Mouse (Mus musculus) midbrain, embryonic 12.5 days (tissue): ENCODE data around the gene Elane. TPM values are rescaled to one million over a fixed set of nuclear protein-coding genes. Genes with fewer than 3 reads are reported as not detected.
A peak's percentile ranks its signal among the peaks of the same experiment; 100 is the strongest.

ENCODE experiments used
- ATAC-seq: fragments of 200-750 bp; cut with Nextera tagmentation; 2 replicates; pipeline ENCODE4 v1.8.0; 2017; ENCODE audit warnings: low read depth, moderate TSS enrichment, moderate library complexity; ENCODE audit not compliant: low FRiP score
- H3K27ac ChIP-seq: fragments of 300-500 bp; sonication (generic); replicated peaks from 2 replicates; pipeline ENCODE4 v1.5.1; 2016; ENCODE audit warnings: mild to moderate bottlenecking
- H3K27me3 ChIP-seq: fragments of 300-500 bp; sonication (generic); 2 replicates; pipeline ENCODE4 v1.6.1; 2016; ENCODE audit warnings: mild to moderate bottlenecking
- H3K36me3 ChIP-seq: fragments of 300-500 bp; sonication (generic); 2 replicates; pipeline ENCODE4 v1.6.1; 2016
- H3K4me1 ChIP-seq: fragments of 300-500 bp; sonication (generic); 2 replicates; pipeline ENCODE4 v1.6.1; 2016
- H3K4me2 ChIP-seq: fragments of 300-500 bp; sonication (generic); replicated peaks from 2 replicates; pipeline ENCODE4 v1.6.1; 2016; ENCODE audit warnings: mild to moderate bottlenecking, moderate library complexity
- H3K4me3 ChIP-seq: fragments of 300-500 bp; sonication (generic); 2 replicates; pipeline ENCODE4 v1.5.1; 2016; ENCODE audit warnings: mild to moderate bottlenecking
- H3K9ac ChIP-seq: fragments of 300-500 bp; sonication (generic); replicated peaks from 2 replicates; pipeline ENCODE4 v1.6.1; 2016; ENCODE audit warnings: mild to moderate bottlenecking, moderate library complexity
- H3K9me3 ChIP-seq: fragments of 300-500 bp; sonication (generic); 2 replicates; pipeline ENCODE4 v1.6.1; 2016; ENCODE audit warnings: mild to moderate bottlenecking
- WGBS: fragments of 180-500 bp; shearing (Covaris S2); methylation state at CpG from one replicate; pipeline ENCODE4 v1.1.7; 2016; 5-methylcytosine and 5-hydroxymethylcytosine counted together
- polyA plus RNA-seq: library from polyadenylated mRNA; unstranded; fragments of >200 nt; fragmentation: Nextera tagmentation; extraction: Ambion mirVana; gene quantifications from 2 replicates; pipeline ENCODE4 v1.2.1, GENCODE M21; 2016

Gene Elane
- polyA plus RNA-seq, 1 experiment from 2014 or later: not detected

GRCm38 (mm10) chr10:79919251-79919849, 33.3 kb downstream of the Elane start:
- no peak for ATAC-seq
- no peaks in the 10 kb centered on the region for H3K9me3 ChIP-seq
- 3% methylated on average over 21 of the region's 21 CpGs for WGBS
- peaks cover 72% of the 10 kb centered on the region for H3K27me3 ChIP-seq
- H3K9ac ChIP-seq: no peak overlapping the region
- no peaks in the 10 kb centered on the region for H3K36me3 ChIP-seq
- H3K27ac ChIP-seq: no peak overlapping the region
- peak overlapping the region; percentile 13; the same call in 1 of the 2 replicates for H3K4me3 ChIP-seq
- peaks cover 54% of the 10 kb centered on the region for H3K4me1 ChIP-seq
- H3K4me2 ChIP-seq: no peak overlapping the region

GRCm38 (mm10) chr10:79920056-79920890, 34.2 kb downstream of the Elane start:
- H3K4me2 ChIP-seq: peak overlapping the region; percentile 42; the same call in 1 of the 2 replicates
- peak overlapping the region; percentile 27 for H3K4me3 ChIP-seq
- WGBS: 16% methylated on average over 26 of the region's 26 CpGs
- H3K9ac ChIP-seq: 0 out of 2 replicates have a peak overlapping the region, but pooled peaks have one; percentile 17
- no peaks in the 10 kb centered on the region for H3K36me3 ChIP-seq
- H3K4me1 ChIP-seq: peaks cover 48% of the 10 kb centered on the region
- 0 out of 2 replicates have a peak, but pooled peaks have one; percentile 10 for ATAC-seq
- H3K27me3 ChIP-seq: peaks cover 72% of the 10 kb centered on the region
- no peak overlapping the region for H3K27ac ChIP-seq
- no peaks in the 10 kb centered on the region for H3K9me3 ChIP-seq

- Histone ChIP-seq H3K36me3 (no peaks in the 10 kb centered on the region), H3K27ac (no peak within 1 kb of the TSS), H3K4me1 (peaks cover 48% of the 10 kb centered on the region), H3K4me2 (peak within 1 kb of the TSS; percentile 42), H3K27me3 (peaks cover 76% of the 10 kb centered on the region), H3K9ac (0 out of 2 replicates have a peak within 1 kb of the TSS, but pooled peaks have one; percentile 17), H3K4me3 (peak within 1 kb of the TSS; percentile 27), H3K9me3 (no peaks in the 10 kb centered on the region)
- 4% methylated on average over 40 of the region's 41 CpGs for WGBS
- no peak for ATAC-seq
These were observed 35.0 kb downstream of the Elane start, which contains the start of gene R3hdm4 for GRCm38 (mm10) chr10:79920958-79921535. TSS of gene R3hdm4 (minus strand) at chr10:79921208.

- no peaks in the 10 kb centered on the region for H3K36me3 ChIP-seq
- ATAC-seq: no peak
- peaks cover 48% of the 10 kb centered on the region for H3K4me1 ChIP-seq
- no peak overlapping the region for H3K27ac ChIP-seq
- no peaks in the 10 kb centered on the region for H3K9me3 ChIP-seq
- peaks cover 77% of the 10 kb centered on the region for H3K27me3 ChIP-seq
- WGBS: under 1% methylated on average over 34 of the region's 34 CpGs
- H3K9ac ChIP-seq: 0 out of 2 replicates have a peak overlapping the region, but pooled peaks have one; percentile 15
- H3K4me2 ChIP-seq: peak overlapping the region; percentile 42
- peak overlapping the region; percentile 27 for H3K4me3 ChIP-seq
These were observed 35.5 kb downstream of the Elane start for GRCm38 (mm10) chr10:79921572-79921971.

- no peak overlapping the region; the same call in 1 of the 2 replicates for H3K9ac ChIP-seq
- WGBS: 10% methylated on average over 29 of the region's 29 CpGs
- no peak overlapping the region for H3K4me2 ChIP-seq
- H3K27ac ChIP-seq: no peak overlapping the region
- no peaks in the 10 kb centered on the region for H3K36me3 ChIP-seq
- peaks cover 45% of the 10 kb centered on the region for H3K27me3 ChIP-seq
- no peak for ATAC-seq
- peaks cover 54% of the 10 kb centered on the region for H3K4me1 ChIP-seq
- no peaks in the 10 kb centered on the region for H3K9me3 ChIP-seq
- 0 out of 2 replicates have a peak overlapping the region, but pooled peaks have one; percentile 0 for H3K4me3 ChIP-seq
These were observed 39.1 kb downstream of the Elane start for GRCm38 (mm10) chr10:79924998-79925784.

GRCm38 (mm10) chr10:79925785-79926490, 39.9 kb downstream of the Elane start:
- 10% methylated on average over 14 of the region's 15 CpGs for WGBS
- no peak; the same call in 1 of the 2 replicates for ATAC-seq
- H3K9ac ChIP-seq: peak overlapping the region; percentile 88; the same call in 1 of the 2 replicates
- H3K27ac ChIP-seq: peak overlapping the region; percentile 90; the same call in 1 of the 2 replicates
- H3K27me3 ChIP-seq: peaks cover 38% of the 10 kb centered on the region
- H3K9me3 ChIP-seq: no peaks in the 10 kb centered on the region
- peaks cover 4% of the 10 kb centered on the region for H3K36me3 ChIP-seq
- H3K4me3 ChIP-seq: peak overlapping the region; percentile 90
- peak overlapping the region; percentile 88 for H3K4me2 ChIP-seq
- H3K4me1 ChIP-seq: peaks cover 54% of the 10 kb centered on the region

- H3K27me3 ChIP-seq: peaks cover 30% of the 10 kb centered on the region
- H3K36me3 ChIP-seq: peaks cover 12% of the 10 kb centered on the region
- WGBS: under 1% methylated on average over 63 of the region's 63 CpGs
- no peaks in the 10 kb centered on the region for H3K9me3 ChIP-seq
- peaks cover 49% of the 10 kb centered on the region for H3K4me1 ChIP-seq
- peak; percentile 70 for ATAC-seq
- H3K4me3 ChIP-seq: peak within 1 kb of the TSS; percentile 90
- peak within 1 kb of the TSS; percentile 88 for H3K9ac ChIP-seq
- peak within 1 kb of the TSS; percentile 90 for H3K27ac ChIP-seq
- H3K4me2 ChIP-seq: peak within 1 kb of the TSS; percentile 88
These were observed 40.7 kb downstream of the Elane start, which contains the start of gene Arid3a for GRCm38 (mm10) chr10:79926491-79927323. TSS of gene Arid3a (plus strand) at chr10:79927043.

- WGBS: 0% methylated on average over 54 of the region's 54 CpGs
- H3K27ac ChIP-seq: peak overlapping the region; percentile 90
- peak overlapping the region; percentile 88 for H3K9ac ChIP-seq
- peaks cover 20% of the 10 kb centered on the region for H3K36me3 ChIP-seq
- peak overlapping the region; percentile 88 for H3K4me2 ChIP-seq
- peaks cover 23% of the 10 kb centered on the region for H3K27me3 ChIP-seq
- H3K4me3 ChIP-seq: peak overlapping the region; percentile 90
- peaks cover 55% of the 10 kb centered on the region for H3K4me1 ChIP-seq
- H3K9me3 ChIP-seq: no peaks in the 10 kb centered on the region
- peak; percentile 41 for ATAC-seq
These were observed 41.4 kb downstream of the Elane start for GRCm38 (mm10) chr10:79927324-79928029.

GRCm38 (mm10) chr10:79928030-79928694, 42.1 kb downstream of the Elane start:
- ATAC-seq: no peak

More at GRCm38 (mm10) chr10:79928030-79928694, 42.1 kb downstream of the Elane start:
- peaks cover 16% of the 10 kb centered on the region for H3K27me3 ChIP-seq
- 0% methylated on average over 23 of the region's 29 CpGs for WGBS
- peaks cover 26% of the 10 kb centered on the region for H3K36me3 ChIP-seq
- peak overlapping the region; percentile 90 for H3K27ac ChIP-seq
- peak overlapping the region; percentile 90 for H3K4me3 ChIP-seq
- H3K9ac ChIP-seq: peak overlapping the region; percentile 88
- peak overlapping the region; percentile 88 for H3K4me2 ChIP-seq
- no peaks in the 10 kb centered on the region for H3K9me3 ChIP-seq
- H3K4me1 ChIP-seq: peaks cover 62% of the 10 kb centered on the region
